Mouse (Mus musculus) heart, embryonic 11.5 days (tissue): ENCODE measurements around the gene Trpm4. TPM values are rescaled to one million over a fixed set of nuclear protein-coding genes. Genes with fewer than 3 reads are reported as not detected.

Experiments used
- ATAC-seq: fragments of 200-750 bp; cut with Nextera tagmentation; replicated peaks from 2 replicates; pipeline ENCODE4 v1.8.0; 2017; ENCODE audit warnings: moderate library complexity; ENCODE audit not compliant: insufficient number of reproducible peaks, low FRiP score, low TSS enrichment
- H3K27ac ChIP-seq: fragments of 300-500 bp; sonication (generic); 2 replicates; pipeline ENCODE4 v1.5.1; 2014; ENCODE audit warnings: mild to moderate bottlenecking, low read depth, low read length
- H3K27me3 ChIP-seq: fragments of 300-500 bp; sonication (generic); 2 replicates; pipeline ENCODE4 v1.6.1; 2014; ENCODE audit warnings: mild to moderate bottlenecking, low read length, mixed read lengths; ENCODE audit not compliant: control insufficient read depth, insufficient read depth
- H3K36me3 ChIP-seq: fragments of 300-500 bp; sonication (generic); 2 replicates; pipeline ENCODE4 v1.6.1; 2014; ENCODE audit warnings: mild to moderate bottlenecking, low read length, moderate library complexity, mixed read lengths; ENCODE audit not compliant: control insufficient read depth, insufficient read depth
- H3K4me1 ChIP-seq: fragments of 300-500 bp; sonication (generic); 2 replicates; pipeline ENCODE4 v1.6.1; 2014; ENCODE audit warnings: low read length; ENCODE audit not compliant: control insufficient read depth, insufficient read depth
- H3K4me2 ChIP-seq: fragments of 300-500 bp; sonication (generic); 2 replicates; pipeline ENCODE4 v1.6.1; 2014; ENCODE audit warnings: mild to moderate bottlenecking, moderate library complexity
- H3K4me3 ChIP-seq: fragments of 300-500 bp; sonication (generic); 2 replicates; pipeline ENCODE4 v1.5.1; 2014; ENCODE audit warnings: low read depth, low read length
- H3K9ac ChIP-seq: fragments of 300-500 bp; sonication (generic); 2 replicates; pipeline ENCODE4 v1.6.1; 2014; ENCODE audit warnings: mild to moderate bottlenecking, low read depth, low read length, moderate library complexity
- H3K9me3 ChIP-seq: fragments of 300-500 bp; sonication (generic); replicated peaks from 2 replicates; pipeline ENCODE4 v1.6.1; 2016; ENCODE audit warnings: low read length; ENCODE audit not compliant: control insufficient read depth
- WGBS: fragments of 180-500 bp; shearing (Covaris S2); extraction: QIAGEN DNeasy Blood & Tissue Kit; methylation state at CpG from one replicate; pipeline ENCODE4 v1.1.7; 2014; ENCODE audit not compliant: insufficient replicate concordance; 5-methylcytosine and 5-hydroxymethylcytosine counted together
- polyA plus RNA-seq: library from polyadenylated mRNA; unstranded; fragments of >200 nt; fragmentation: Nextera tagmentation; extraction: Ambion mirVana; gene quantifications from 2 replicates; pipeline ENCODE4 v1.2.1, GENCODE M21; 2014

Gene Trpm4
- polyA plus RNA-seq, 1 experiment from 2014 or later: 9.8 TPM

DNA sequence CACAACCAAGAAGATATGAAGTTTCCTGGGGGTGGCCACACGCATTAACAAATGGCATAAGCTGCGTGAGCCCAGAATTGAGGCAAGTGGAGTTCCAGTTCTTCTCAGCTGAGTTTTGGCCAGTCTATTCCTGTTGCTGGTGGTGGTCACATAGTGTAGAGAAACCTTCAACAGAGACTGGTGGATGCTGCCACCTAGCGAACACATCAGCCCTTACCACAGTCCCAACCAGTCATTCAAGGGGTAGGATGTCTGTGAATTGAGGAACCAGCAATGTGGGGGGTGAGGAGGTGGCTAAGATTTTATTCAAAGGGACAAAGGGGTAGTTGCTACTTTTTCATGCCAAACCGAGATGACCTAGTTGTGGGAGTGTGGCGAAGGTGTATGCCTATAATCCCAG, 33.8 kb downstream of the Trpm4 start:
- Histone ChIP-seq H3K27ac (no peak overlapping the region), H3K9me3 (no peaks in the 10 kb centered on the region), H3K9ac (no peak overlapping the region), H3K4me1 (0 out of 2 replicates have a peak, but pooled peaks cover under 1% of the 10 kb centered on the region), H3K27me3 (no peaks in the 10 kb centered on the region), H3K4me3 (no peak overlapping the region), H3K36me3 (no peaks in the 10 kb centered on the region), H3K4me2 (no peak overlapping the region)
- ATAC-seq: 0 out of 2 replicates have a peak, but pooled peaks have one; percentile 55
- WGBS: 13% methylated on average over 5 of the region's 5 CpGs

GRCm38 (mm10) chr7:45297563-45297962, 36.0 kb downstream of the Trpm4 start:
- Histone ChIP-seq H3K36me3 (no peaks in the 10 kb centered on the region), H3K9ac (no peak overlapping the region), H3K9me3 (no peaks in the 10 kb centered on the region), H3K4me1 (no peaks in the 10 kb centered on the region), H3K4me2 (no peak overlapping the region), H3K4me3 (no peak overlapping the region), H3K27ac (no peak overlapping the region), H3K27me3 (no peaks in the 10 kb centered on the region)
- no peak for ATAC-seq
- WGBS: 64% methylated on average over 3 of the region's 3 CpGs

DNA sequence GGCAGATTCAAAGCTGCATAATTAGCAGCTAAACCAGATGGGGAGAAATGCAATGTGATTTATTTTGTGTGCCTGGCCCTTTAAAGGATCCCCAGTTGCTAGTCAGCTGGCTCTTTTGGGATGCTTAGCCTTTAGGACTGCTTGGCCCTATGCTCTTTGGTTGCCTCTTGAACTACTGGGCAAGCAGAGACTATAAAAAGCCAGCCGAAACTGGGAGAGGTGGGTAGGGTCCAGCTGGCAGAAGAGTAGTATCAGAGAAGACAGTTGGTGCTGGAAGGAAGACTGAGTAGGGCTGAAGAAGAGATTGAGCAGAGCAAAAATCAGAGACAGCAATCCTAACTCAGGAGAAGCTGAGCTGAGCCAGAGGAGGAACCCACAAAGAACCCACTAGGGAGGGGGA, 37.0 kb downstream of the Trpm4 start:
- Histone ChIP-seq H3K27ac (no peak overlapping the region), H3K4me3 (no peak overlapping the region), H3K27me3 (no peaks in the 10 kb centered on the region), H3K9me3 (no peaks in the 10 kb centered on the region), H3K4me2 (no peak overlapping the region), H3K4me1 (no peaks in the 10 kb centered on the region), H3K36me3 (no peaks in the 10 kb centered on the region), H3K9ac (no peak overlapping the region)
- 76% methylated on average over 1 of the region's 1 CpGs for WGBS
- no peak for ATAC-seq

- Histone ChIP-seq H3K9ac (no peak overlapping the region), H3K27ac (no peak overlapping the region), H3K4me1 (no peaks in the 10 kb centered on the region), H3K9me3 (no peaks in the 10 kb centered on the region; the same call in 1 of the 2 replicates), H3K27me3 (peaks cover 3% of the 10 kb centered on the region; the same call in 1 of the 2 replicates), H3K36me3 (no peaks in the 10 kb centered on the region), H3K4me3 (no peak overlapping the region), H3K4me2 (no peak overlapping the region)
- ATAC-seq: no peak
- 77% methylated on average over 13 of the region's 13 CpGs for whole genome bisulfite sequencing
These were observed 47.1 kb downstream of the Trpm4 start for GRCm38 (mm10) chr7:45286486-45286885.

GRCm38 (mm10) chr7:45277136-45277760, 56.3 kb downstream of the Trpm4 start, which contains the start of gene Slc6a21:
Gene Slc6a21 (plus strand): TSS chr7:45277513.
- 6% methylated on average over 44 of the region's 44 CpGs for WGBS
- Histone ChIP-seq H3K4me3 (peak within 1 kb of the TSS; percentile 44), H3K4me2 (peak within 1 kb of the TSS; percentile 78), H3K27me3 (peaks cover 6% of the 10 kb centered on the region; the same call in 1 of the 2 replicates), H3K4me1 (no peaks in the 10 kb centered on the region), H3K27ac (no peak within 1 kb of the TSS), H3K9me3 (no peaks in the 10 kb centered on the region), H3K36me3 (no peaks in the 10 kb centered on the region), H3K9ac (peak within 1 kb of the TSS; percentile 68)
- no peak for ATAC-seq

DNA sequence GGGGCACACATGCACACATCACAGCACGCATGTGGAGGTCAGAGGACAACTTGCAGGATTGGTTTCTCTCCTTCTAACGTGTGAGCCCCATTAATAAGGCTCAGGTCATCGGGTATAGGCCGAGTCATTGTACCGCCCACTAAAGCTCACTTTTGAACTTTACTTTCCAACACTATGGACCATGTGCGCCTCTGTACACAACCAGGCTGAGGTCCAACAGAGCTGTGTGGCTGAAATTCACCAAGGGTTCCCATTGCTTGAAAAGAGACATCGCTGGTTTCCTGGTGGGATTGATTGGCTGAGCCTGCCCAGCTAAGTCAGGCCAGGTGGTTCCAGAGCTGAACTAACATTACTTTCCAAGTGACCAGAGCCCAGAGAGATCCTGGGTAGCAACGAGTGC, 59.9 kb downstream of the Trpm4 start:
- Histone ChIP-seq H3K9ac (no peak overlapping the region), H3K4me1 (no peaks in the 10 kb centered on the region; the same call in 1 of the 2 replicates), H3K4me3 (no peak overlapping the region), H3K4me2 (no peak overlapping the region), H3K27me3 (peaks cover 6% of the 10 kb centered on the region; the same call in 1 of the 2 replicates), H3K9me3 (no peaks in the 10 kb centered on the region), H3K27ac (no peak overlapping the region), H3K36me3 (no peaks in the 10 kb centered on the region)
- 81% methylated on average over 8 of the region's 8 CpGs for WGBS
- ATAC-seq: no peak

GRCm38 (mm10) chr7:45272786-45273412, 60.7 kb downstream of the Trpm4 start:
- no peak for ATAC-seq
- no peak overlapping the region for H3K4me2 ChIP-seq
- no peak overlapping the region for H3K9ac ChIP-seq
- peaks cover 11% of the 10 kb centered on the region for H3K27me3 ChIP-seq
- H3K36me3 ChIP-seq: no peaks in the 10 kb centered on the region
- 79% methylated on average over 10 of the region's 10 CpGs for WGBS
- H3K4me3 ChIP-seq: no peak overlapping the region
- no peaks in the 10 kb centered on the region; the same call in 1 of the 2 replicates for H3K4me1 ChIP-seq
- H3K27ac ChIP-seq: no peak overlapping the region
- no peaks in the 10 kb centered on the region for H3K9me3 ChIP-seq

- peaks cover 11% of the 10 kb centered on the region; the same call in 1 of the 2 replicates for H3K27me3 ChIP-seq
- H3K36me3 ChIP-seq: no peaks in the 10 kb centered on the region
- H3K4me3 ChIP-seq: no peak overlapping the region
- ATAC-seq: no peak
- no peak overlapping the region for H3K4me2 ChIP-seq
- no peaks in the 10 kb centered on the region for H3K9me3 ChIP-seq
- no peak overlapping the region for H3K27ac ChIP-seq
- 71% methylated on average over 1 of the region's 1 CpGs for WGBS
- peaks cover 16% of the 10 kb centered on the region; the same call in 1 of the 2 replicates for H3K4me1 ChIP-seq
- no peak overlapping the region for H3K9ac ChIP-seq
These were observed 68.1 kb downstream of the Trpm4 start for GRCm38 (mm10) chr7:45265518-45265917.
